Mouse (Mus musculus) neutrophil, adult 5-6 weeks (primary cell): ENCODE measurements around the gene Mixl1. TPM values are rescaled to one million over a fixed set of nuclear protein-coding genes. Genes with fewer than 3 reads are reported as not detected.

ENCODE experiments used
- ATAC-seq: fragments of 151-379, 151-347 bp; 2 replicates; pipeline ENCODE4 v1.8.0; 2017; ENCODE audit warnings: mild to moderate bottlenecking, moderate TSS enrichment; ENCODE audit not compliant: insufficient number of reproducible peaks, poor library complexity, low FRiP score, severe bottlenecking; ENCODE audit errors: extremely low read depth
- total RNA-seq: library from RNA; stranded (forward); fragments of 200-1000 nt; gene quantifications from 2 replicates; pipeline ENCODE4 v1.2.3, GENCODE M21; 2017

The Mixl1 gene
- total RNA-seq: 0.12 TPM in 1 of 2 replicates, not detected in the other

DNA sequence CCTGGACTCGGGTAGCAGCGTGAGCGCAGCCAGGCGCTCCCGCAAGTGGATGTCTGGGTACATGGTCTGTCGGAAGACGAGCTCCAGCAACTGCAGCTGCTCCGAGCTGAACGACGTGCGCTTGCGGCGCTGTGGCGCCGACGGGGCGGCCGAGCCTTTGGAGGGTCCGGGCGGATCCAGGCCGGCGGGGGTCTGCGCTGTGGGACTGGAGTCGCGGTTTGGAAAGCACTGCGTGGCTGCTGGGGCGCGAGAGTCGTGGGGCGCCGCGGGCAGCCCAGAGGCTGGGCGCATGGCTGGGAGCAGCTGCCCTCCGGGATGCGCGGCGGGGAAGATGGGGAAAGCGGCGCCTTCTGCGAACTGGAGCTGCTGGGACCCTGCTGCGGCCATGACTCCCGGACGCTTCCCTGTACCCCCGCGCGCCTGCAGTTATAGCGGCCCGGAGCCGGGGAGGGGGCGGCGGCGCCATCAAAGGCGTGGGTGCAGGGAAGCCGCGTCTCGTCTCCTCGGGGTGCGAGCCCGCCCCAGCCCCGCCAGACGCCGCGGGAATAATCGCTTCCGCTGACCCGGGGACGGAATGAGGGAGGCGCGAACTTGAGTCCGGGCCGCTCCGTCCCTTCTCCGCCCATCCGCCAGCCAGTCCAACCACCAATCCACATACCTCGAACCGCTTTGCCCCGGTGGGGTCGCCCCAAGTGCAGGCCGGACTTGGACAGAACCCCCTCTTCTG lies at the start of gene Mixl1:
Gene Mixl1 (minus strand): TSS at position 409 of the 727 bp plus-strand sequence.
- no peak for ATAC-seq

GRCm38 (mm10) chr1:180729231-180729630 lies 32.4 kb upstream of the Mixl1 start:
- no peak for ATAC-seq

DNA sequence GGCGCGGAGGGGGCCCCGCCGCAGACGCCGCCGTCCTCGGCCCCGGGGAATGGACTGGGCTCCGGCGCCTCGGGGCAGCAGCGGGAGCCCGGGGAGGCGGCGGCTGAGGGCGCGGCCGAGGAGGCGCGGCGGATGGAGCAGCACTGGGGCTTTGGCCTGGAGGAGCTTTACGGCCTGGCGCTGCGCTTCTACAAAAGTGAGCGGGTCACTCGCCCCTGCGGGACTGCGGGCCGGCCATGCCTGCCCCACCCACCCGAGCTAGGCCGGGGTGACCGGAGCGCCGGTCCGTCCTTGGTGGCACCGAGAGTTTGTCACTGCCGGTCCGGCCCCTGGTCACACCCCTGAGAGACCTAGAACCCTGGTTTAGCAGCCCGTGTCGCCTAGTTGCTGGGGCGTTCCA lies 29.3 kb upstream of the Mixl1 start:
- ATAC-seq: peak; percentile 18; the same call in 1 of the 2 replicates

DNA sequence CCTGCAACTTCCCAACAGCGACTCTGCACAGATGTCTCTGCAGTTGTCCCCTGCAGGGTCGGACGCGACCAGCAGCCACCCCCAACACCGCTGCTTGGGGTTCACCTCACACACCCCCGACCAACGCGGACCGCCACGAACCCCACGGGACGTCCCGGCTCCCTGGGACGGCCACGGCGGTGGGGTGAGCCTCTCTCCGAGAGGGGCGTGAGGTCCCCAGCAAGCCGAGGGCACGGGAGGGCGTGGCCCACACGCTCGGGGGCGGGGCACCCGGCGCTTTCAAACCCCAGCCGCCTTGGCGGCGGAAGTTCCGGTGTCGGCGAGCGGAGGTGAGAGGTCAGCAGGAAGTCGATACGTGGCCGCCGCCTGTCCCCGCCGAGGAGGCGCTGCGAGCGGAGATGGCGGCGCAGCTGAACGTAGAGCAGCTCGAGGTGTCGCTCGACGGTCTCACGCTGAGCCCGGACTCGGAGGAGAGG lies 28.9 kb upstream of the Mixl1 start, which contains the start of gene Acbd3:
Gene Acbd3 (plus strand): TSS at position 340 of the 476 bp plus-strand sequence.
- peak; percentile 89 for ATAC-seq

DNA sequence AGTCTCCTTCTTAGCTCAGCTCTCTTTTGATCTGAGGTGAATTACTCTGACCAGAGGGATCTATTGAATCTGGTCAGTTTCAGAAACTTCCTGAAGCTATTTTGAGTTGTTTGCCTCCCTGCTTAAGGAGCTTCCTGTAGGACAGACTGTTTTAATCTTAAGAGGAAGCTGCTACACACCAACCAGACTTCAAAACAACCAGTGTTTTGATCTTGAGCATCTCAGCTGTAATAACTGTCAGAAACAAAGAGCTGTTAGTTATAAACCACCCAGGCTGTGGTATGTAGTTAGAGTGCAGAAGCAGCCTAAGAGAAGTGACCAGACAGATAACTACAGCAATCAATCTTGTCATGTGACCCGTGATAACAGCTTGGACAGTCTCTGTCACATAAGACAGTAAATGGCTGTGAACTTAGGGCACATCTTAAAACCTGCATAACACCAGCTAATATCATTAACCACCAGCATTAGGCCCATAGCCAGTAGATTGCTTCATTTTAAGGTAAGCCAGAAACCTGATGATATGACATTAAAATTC lies 26.9 kb upstream of the Mixl1 start:
- no peak for ATAC-seq

GRCm38 (mm10) chr1:180722608-180723007 lies 25.8 kb upstream of the Mixl1 start:
- no peak for ATAC-seq

DNA sequence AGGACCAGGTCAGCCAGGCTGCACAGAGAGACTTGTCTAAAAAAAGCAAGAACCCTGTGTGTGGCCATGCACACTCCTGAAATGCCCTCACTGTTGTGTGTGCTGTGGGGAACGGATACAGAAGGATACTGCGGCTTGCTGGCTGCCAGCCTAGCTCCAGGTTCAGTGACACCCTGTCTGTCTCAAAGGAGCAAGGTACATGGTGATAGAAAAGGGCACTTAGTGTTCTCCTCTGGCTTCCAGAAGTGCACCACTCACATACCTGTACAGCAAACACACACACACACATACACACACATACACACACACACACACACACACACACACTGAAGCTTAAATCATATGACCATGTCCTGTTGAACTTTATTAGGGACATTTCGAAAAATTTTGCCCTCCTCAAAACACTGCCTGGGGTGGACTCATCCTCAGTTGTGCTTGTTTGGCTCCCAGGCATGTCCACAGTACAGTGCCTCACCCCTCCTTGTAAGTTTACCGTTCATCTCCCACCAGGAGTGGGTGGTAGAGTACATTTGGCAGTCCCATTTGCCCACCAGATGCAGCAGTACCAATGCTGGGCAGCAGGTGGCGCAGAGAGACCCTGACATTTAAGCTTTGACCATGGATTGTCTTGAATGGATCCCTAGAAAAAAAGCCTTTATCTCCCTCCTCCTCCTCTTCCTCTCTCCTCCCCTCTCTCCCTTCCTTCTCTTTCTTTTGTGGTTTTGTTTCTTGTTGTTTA lies 23.3 kb upstream of the Mixl1 start:
- peak; percentile 86 for ATAC-seq

GRCm38 (mm10) chr1:180719483-180719882 lies 22.6 kb upstream of the Mixl1 start:
- ATAC-seq: no peak

DNA sequence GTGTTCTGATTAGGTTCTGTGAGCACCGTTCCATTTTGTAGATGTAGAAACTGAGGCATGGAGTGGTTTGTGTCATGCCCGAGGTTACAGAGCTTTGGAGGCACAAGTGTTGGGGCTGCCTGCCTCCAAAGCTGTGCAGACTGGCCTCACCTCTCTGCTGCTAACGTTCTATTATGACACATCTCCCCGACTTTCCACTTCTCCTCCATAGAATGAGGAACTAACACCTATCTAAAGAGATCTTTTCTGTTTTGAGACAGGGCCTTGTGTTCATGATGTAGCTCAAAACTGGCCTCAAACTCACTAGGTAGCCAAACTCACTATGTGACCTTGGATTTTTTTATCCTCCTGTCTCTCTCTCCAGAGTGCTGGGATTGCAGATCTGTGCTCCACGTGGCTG lies 21.9 kb upstream of the Mixl1 start:
- ATAC-seq: no peak

- no peak for ATAC-seq
Observed at GRCm38 (mm10) chr1:180708935-180709776, 12.3 kb upstream of the Mixl1 start.

DNA sequence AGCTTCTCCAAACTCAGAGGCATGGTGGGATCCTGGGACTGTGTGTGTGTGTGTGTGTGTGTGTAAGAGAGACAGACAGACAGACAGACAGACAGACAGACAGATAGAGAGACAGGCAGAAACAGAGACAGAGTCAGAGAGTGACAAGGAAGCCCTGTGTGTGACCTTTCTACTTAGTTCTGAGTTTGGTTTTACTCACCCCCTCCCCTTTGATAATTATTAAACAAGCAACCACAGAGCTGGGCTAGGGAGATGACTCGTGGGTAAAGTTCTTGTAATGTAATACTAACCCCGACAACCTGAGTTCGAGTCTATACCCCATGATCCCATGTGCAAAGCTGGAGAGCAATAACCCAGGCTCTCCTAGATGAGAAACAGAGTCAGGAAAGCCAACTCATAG lies 11.0 kb upstream of the Mixl1 start:
- ATAC-seq: no peak

DNA sequence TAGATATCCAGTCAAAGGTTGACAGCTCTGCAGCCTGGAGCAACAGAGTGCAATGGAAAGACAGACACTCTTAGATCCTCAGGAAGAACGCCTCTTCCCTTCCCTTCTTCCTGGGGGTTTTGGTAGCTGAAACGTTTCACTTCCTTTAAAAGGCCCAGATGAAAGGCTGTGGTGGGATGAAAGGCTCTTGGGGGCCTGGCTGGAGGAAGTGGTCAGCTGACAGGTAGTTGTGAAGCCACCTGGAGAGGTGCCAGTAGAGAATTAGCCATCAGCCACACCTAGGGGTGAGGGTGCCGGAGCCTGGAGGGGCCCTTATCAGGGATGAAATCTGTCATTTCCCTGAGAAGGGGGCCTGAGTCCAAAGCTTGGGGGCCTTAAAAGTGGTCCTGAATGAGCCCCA lies 10.5 kb upstream of the Mixl1 start:
- no peak for ATAC-seq

- no peak for ATAC-seq
Observed at GRCm38 (mm10) chr1:180703400-180703799, 6.6 kb upstream of the Mixl1 start.

DNA sequence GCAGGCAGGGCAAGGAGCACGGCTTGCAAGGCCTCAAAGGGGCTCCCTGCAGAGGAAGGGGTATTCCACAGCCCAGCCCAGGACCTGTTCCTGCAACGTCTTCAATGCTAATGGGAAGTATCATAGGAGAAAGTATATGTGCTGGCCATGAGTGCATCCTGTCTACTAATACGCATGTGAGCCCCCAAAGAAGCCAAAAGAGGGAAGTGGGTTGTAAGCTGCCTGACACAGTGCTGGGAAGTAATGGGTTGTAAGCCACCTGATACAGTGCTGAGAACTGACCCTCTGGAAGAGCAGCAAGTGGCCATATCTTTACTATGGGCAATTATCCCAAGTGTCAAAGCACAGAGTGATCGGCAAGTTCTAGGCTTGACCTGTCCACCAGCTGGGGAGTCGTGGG lies 1.2 kb upstream of the Mixl1 start:
- ATAC-seq: no peak

DNA sequence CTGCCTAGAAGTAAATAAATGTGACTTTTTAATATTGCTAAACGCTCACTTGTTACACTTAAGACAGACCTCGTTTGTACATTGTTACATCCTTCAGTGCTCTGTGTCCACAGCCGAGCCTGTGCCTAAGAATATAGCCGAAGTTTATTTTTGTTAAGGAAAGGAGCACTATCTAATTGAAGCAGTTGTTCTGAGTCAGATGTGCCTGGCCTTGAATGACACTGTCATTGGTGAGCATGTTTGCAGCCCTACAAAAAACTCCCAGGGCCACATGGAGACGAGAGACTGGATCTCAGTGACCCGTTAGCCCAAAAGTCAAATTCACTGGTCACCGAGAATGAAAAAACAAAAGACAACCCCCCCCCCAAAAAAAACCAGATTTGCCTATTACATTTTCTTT lies 5.5 kb downstream of the Mixl1 start:
- ATAC-seq: no peak
